Mouse (Mus musculus) liver, embryonic 14.5 days (tissue): ENCODE data around the gene Rhox2g. TPM values are rescaled to one million over a fixed set of nuclear protein-coding genes. Genes with fewer than 3 reads are reported as not detected.
"Not testable (repeated sequence)": the region's sequence is repeated elsewhere in the genome, so short reads cannot be mapped to it uniquely, and the experiment has no call there.

ENCODE experiments used
- ATAC-seq: fragments of 200-750 bp; cut with Nextera tagmentation; 2 replicates; pipeline ENCODE4 v1.8.0; 2017; ENCODE audit warnings: moderate number of reproducible peaks, mild to moderate bottlenecking, moderate library complexity; ENCODE audit not compliant: insufficient read depth
- DNase-seq, 3 experiments: peaks; one replicate each; pipeline ENCODE4 v3.0.0-alpha.2; 2012 to 2013; ENCODE audit warnings: low read depth in 3 of 3, low spot score in 3 of 3
- H3K27ac ChIP-seq: fragments of 300-500 bp; sonication (generic); 2 replicates; pipeline ENCODE4 v1.5.1; 2014; ENCODE audit warnings: moderate library complexity, mild to moderate bottlenecking, control low read depth, inconsistent platforms
- H3K27me3 ChIP-seq: fragments of 300-500 bp; sonication (generic); 2 replicates; pipeline ENCODE4 v1.6.1; 2014; ENCODE audit warnings: mild to moderate bottlenecking, low read length, moderate library complexity; ENCODE audit not compliant: control insufficient read depth, insufficient read depth
- H3K36me3 ChIP-seq: fragments of 300-500 bp; sonication (generic); replicated peaks from 2 replicates; pipeline ENCODE4 v1.6.1; 2014; ENCODE audit warnings: low read depth; ENCODE audit not compliant: control insufficient read depth, insufficient read depth
- H3K4me1 ChIP-seq, 2 experiments: fragments of 200-500 bp in 1 of 2; fragments of 300-500 bp in 1 of 2; sonication (generic) in 1 of 2; replicated peaks; 2 replicates each; pipeline ENCODE4 v1.6.1; 2012 to 2014; ENCODE audit warnings: antibody characterized with exemption in 1 of 2, inconsistent platforms in 1 of 2, low read length in 1 of 2; ENCODE audit not compliant: control insufficient read depth in 2 of 2, insufficient read depth in 2 of 2
- H3K4me2 ChIP-seq: fragments of 300-500 bp; sonication (generic); 2 replicates; pipeline ENCODE4 v1.6.1; 2014; ENCODE audit warnings: low read depth, mild to moderate bottlenecking, control low read depth, moderate library complexity
- H3K4me3 ChIP-seq, 2 experiments: fragments of 200-500 bp in 1 of 2; fragments of 300-500 bp in 1 of 2; sonication (generic) in 1 of 2; 2 replicates each; pipeline ENCODE4 v1.5.1; 2012 to 2014; ENCODE audit warnings: low read depth in 2 of 2, low read length in 2 of 2, mild to moderate bottlenecking in 2 of 2, control low read depth in 1 of 2, inconsistent platforms in 1 of 2, moderate library complexity in 1 of 2; ENCODE audit not compliant: insufficient read depth in 1 of 2
- H3K9ac ChIP-seq: fragments of 300-500 bp; sonication (generic); replicated peaks from 2 replicates; pipeline ENCODE4 v1.6.1; 2014; ENCODE audit warnings: mild to moderate bottlenecking, control low read depth, moderate library complexity
- H3K9me3 ChIP-seq: fragments of 300-500 bp; sonication (generic); 2 replicates; pipeline ENCODE4 v1.6.1; 2016; ENCODE audit warnings: low read length, mixed read lengths; ENCODE audit not compliant: control insufficient read depth
- CTCF ChIP-seq: IDR thresholded peaks from 2 replicates; pipeline ENCODE4 v1.5.1; 2016; ENCODE audit warnings: antibody characterized with exemption, low read depth, control low read depth
- EP300 ChIP-seq: IDR thresholded peaks from 2 replicates; pipeline ENCODE4 v1.6.1; 2016; ENCODE audit warnings: antibody characterized with exemption, low read depth
- WGBS: fragments of 180-500 bp; shearing (Covaris S2); extraction: QIAGEN DNeasy Blood & Tissue Kit; methylation state at CpG from one replicate; pipeline ENCODE4 v1.1.7; 2014; ENCODE audit not compliant: insufficient replicate concordance; 5-methylcytosine and 5-hydroxymethylcytosine counted together
- polyA plus RNA-seq, 2 experiments: library from polyadenylated mRNA; depleted of rRNA in 1 of 2; stranded (reverse) in 1 of 2; unstranded in 1 of 2; fragments of >200 nt; fragmentation: Nextera tagmentation in 1 of 2; extraction: Ambion mirVana in 1 of 2; gene quantifications; 2 replicates each; pipeline versions ENCODE4 v1.2.1 to v1.2.3; 2012 to 2014

Gene Rhox2g
- not detected in 2 replicates for polyA plus RNA-seq (2012; rRNA removed)
- not detected in 2 replicates for polyA plus RNA-seq (2014; fragmentation: Nextera tagmentation; extraction: Ambion mirVana)

DNA sequence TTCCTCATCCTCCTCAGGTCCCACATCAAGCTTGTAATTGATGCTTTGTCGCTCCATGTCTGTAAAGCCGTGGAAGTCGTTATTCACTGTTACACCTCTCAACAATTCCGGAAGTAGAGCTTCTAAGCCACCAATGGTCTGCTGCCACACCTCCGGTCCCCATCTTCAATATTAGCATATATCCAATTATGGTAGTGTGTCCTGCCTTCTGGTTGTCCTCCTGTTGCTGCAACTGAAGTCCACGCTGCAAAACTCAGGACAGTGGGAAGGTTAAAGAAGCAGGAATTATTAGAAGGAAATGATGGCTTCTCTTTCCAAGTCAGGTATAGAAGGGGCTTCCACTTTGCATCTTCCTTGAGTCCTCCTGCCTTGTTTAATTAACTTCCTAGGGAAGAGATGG lies at the start of gene Rhox2g:
Gene Rhox2g, minus strand, starts transcription at position 101 of the 400 bp plus-strand sequence.
- not testable (repeated sequence) for H3K27ac ChIP-seq
- 68% methylated on average over 6 of the region's 6 CpGs for WGBS

DNA sequence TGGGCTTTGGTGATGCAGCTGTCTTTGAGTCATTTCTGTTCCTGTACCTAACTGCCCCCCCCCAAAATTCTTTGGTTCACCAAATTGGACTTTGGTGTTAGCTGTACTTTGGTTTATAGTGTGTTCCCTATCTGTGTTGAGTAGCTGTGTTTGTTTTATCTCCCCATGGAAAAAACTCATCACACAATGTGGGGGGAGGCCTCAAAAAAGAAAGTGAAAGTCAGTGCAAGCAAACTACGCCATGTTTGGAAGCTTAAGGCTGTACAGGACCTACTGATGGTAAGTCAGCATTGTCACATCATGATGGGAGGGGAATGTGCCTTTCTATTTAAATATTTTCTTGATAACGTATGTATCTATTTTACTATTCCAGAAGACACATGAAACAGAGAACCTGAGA lies 49.0 kb upstream of the Rhox2g start:
- Histone ChIP-seq H3K9me3 (no peaks in the 10 kb centered on the region), H3K27me3 (no peaks in the 10 kb centered on the region), H3K4me2 (no peak overlapping the region), H3K4me3 (no peak overlapping the region), H3K9ac (no peak overlapping the region), H3K27ac (no peak overlapping the region), H3K4me1 (no peaks in the 10 kb centered on the region), H3K36me3 (no peaks in the 10 kb centered on the region)
- 42% methylated on average over 2 of the region's 2 CpGs for WGBS
- ATAC-seq (no peak), DNase-seq (no peak)
- TF ChIP-seq CTCF (no peak), EP300 (no peak)

More for the DNA sequence above, at the start of gene Rhox2g:
- not testable (repeated sequence) for H3K9ac ChIP-seq, H3K36me3 ChIP-seq, H3K4me1 ChIP-seq, ATAC-seq, H3K27me3 ChIP-seq, H3K4me2 ChIP-seq, H3K9me3 ChIP-seq, DNase-seq, H3K4me3 ChIP-seq

DNA sequence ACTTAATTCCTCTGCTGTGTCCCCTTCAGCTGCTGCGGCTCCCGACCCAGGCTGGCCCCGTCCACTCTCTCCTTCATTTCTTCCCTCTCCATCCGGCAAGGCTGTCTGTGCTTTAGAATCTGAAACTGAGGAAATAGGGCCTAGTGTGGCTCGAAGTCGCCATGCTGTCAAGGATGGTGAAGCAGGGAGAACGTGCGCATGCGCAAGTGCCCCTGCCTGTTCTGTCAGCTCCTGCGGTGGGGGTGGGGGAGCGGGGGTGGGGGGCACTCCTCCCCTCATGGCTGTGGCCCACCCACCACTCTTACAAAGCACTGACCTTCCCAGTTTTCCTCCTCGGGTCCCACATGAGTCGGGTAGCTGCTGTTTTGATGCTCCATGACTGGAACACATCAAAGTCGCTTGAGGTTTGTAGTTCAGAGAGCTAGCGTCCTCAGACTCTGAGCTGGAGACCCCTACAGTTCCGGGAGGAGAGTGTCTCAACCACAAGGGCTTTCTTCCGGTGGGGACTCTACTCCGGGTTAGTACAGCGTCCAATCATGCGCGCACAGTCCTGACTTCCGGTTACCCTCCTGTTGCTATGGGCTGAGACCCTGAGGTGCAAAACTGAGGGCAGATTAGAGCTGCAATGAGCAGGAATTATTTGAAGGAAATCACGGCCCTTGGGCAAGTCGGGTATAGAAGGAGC lies 39.9 kb upstream of the Rhox2g start:
- H3K36me3 ChIP-seq: no peaks in the 10 kb centered on the region
- H3K27me3 ChIP-seq: no peaks in the 10 kb centered on the region
- ATAC-seq (no peak), DNase-seq (no peak)
- WGBS: 75% methylated on average over 23 of the region's 24 CpGs
- no peaks in the 10 kb centered on the region for H3K4me1 ChIP-seq
- no peak overlapping the region for H3K4me2 ChIP-seq
- H3K9me3 ChIP-seq: no peaks in the 10 kb centered on the region
- TF ChIP-seq EP300: no peak
- no peak for TF ChIP-seq CTCF
- H3K27ac ChIP-seq: no peak overlapping the region
- no peak overlapping the region for H3K9ac ChIP-seq
- H3K4me3 ChIP-seq: no peak overlapping the region

DNA sequence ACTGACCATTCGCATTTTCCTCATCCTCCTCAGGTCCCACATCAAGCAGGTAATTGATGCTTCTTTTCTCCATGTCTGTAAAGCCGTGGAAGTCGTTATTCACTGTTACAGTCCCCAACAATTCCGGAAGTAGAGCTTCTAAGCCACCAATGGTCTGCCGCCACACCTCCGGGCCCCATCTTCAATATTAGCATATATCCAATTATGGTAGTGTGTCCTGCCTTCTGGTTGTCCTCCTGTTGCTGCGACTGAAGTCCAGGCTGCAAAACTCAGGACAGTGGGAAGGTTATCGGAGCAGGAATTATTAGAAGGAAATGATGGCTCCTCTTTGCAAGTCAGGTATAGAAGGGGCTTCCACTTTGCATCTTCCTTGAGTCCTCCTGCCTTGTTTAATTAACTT lies 29.9 kb upstream of the Rhox2g start, which contains the start of gene Rhox2h:
Gene Rhox2h, minus strand, starts transcription at position 101 of the 400 bp plus-strand sequence.
- H3K36me3 ChIP-seq, H3K27ac ChIP-seq, ATAC-seq, H3K4me2 ChIP-seq, H3K4me1 ChIP-seq, H3K4me3 ChIP-seq, H3K27me3 ChIP-seq, H3K9me3 ChIP-seq, H3K9ac ChIP-seq, DNase-seq: not testable (repeated sequence)
- WGBS: 67% methylated on average over 8 of the region's 8 CpGs

DNA sequence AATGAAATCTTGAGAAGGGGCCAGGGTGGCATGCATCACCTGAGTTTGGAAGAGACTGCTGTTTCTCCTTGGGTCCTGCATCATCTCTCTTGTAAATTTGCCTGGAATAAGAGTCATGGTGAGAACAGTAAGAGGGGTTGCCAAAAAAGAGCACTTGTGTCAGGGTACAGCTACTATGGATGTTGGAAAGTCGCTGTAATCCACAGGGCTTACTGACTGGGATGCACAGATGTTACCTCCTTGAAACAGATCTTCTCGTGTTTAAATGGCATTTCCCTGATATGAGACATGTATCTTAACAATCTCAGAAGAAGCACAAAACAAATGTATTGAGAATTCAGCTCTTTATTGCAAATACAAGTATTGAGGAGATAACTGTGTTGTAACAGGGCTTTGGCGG lies 25.4 kb upstream of the Rhox2g start, which contains the start of gene Rhox3h:
Gene Rhox3h, minus strand, starts transcription at position 101 of the 400 bp plus-strand sequence.
- H3K4me3 ChIP-seq, H3K27ac ChIP-seq, H3K27me3 ChIP-seq, H3K4me2 ChIP-seq, H3K9ac ChIP-seq, H3K9me3 ChIP-seq, H3K4me1 ChIP-seq, DNase-seq, ATAC-seq, H3K36me3 ChIP-seq: not testable (repeated sequence)
- 40% methylated on average over 1 of the region's 3 CpGs for WGBS

DNA sequence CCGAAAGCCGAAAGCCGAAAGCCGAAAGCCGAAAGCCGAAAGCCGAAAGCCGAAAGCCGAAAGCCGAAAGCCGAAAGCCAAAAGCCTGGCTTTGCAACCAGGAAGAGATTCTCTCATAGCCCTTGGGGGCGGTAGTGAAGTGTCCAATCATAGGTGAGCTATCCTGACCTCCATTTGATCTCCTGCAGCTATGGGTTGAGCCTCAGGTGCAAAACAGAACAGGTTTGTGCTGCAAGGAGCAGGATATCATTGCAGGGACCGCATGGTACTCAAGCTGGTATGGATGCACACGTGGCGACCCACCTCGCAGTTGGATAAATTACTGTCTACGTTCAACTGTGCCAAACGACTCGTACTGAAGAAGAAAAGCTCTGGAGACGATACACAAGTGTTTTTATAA lies 8.0 kb upstream of the Rhox2g start, which contains the start of gene Rhox4g:
Gene Rhox4g, minus strand, starts transcription at position 101 of the 400 bp plus-strand sequence.
- H3K4me2 ChIP-seq, H3K9ac ChIP-seq, H3K4me3 ChIP-seq, H3K36me3 ChIP-seq, ATAC-seq, DNase-seq, H3K27ac ChIP-seq, H3K4me1 ChIP-seq, H3K27me3 ChIP-seq, H3K9me3 ChIP-seq: not testable (repeated sequence)
- 80% methylated on average over 16 of the region's 20 CpGs for WGBS

DNA sequence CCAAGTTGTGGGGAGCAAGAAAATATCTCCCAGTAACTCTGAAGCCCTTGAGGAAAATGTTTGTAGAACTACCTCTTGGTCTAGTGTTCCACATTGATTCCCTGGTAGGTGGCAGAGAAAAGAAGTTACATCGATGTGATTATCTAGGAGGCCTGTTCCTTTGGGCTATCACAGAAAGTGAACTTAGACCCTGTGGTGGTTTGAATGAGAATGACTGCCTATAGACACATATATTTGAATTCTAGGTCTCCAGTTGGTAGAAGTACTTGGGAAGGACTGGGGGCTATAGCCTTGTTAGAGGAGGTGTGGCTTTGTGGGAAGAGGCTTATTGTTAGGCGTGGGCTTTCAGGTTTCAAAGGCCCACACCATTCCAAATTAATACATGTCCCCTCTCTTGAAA lies 14.8 kb downstream of the Rhox2g start, which contains the start of gene Rhox3g:
Gene Rhox3g, minus strand, starts transcription at position 101 of the 400 bp plus-strand sequence.
- H3K4me2 ChIP-seq, H3K27me3 ChIP-seq, H3K4me3 ChIP-seq, H3K36me3 ChIP-seq, H3K27ac ChIP-seq, H3K9ac ChIP-seq, H3K9me3 ChIP-seq, DNase-seq, H3K4me1 ChIP-seq, ATAC-seq: not testable (repeated sequence)
- WGBS: 67% methylated on average over 2 of the region's 2 CpGs

DNA sequence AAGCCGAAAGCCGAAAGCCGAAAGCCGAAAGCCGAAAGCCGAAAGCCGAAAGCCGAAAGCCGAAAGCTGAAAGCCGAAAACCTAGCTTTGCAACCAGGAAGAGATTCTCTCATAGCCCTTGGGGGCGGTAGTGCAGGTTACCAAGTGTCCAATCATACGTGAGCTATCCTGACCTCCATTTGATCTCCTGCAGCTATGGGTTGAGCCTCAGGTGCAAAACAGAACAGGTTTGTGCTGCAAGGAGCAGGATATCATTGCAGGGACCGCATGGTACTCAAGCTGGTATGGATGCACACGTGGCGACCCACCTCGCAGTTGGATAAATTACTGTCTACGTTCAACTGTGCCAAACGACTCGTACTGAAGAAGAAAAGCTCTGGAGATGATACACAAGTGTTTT lies 35.7 kb downstream of the Rhox2g start, which contains the start of gene Rhox4f:
Gene Rhox4f, minus strand, starts transcription at position 101 of the 400 bp plus-strand sequence.
- ATAC-seq, H3K9me3 ChIP-seq, H3K27me3 ChIP-seq, H3K27ac ChIP-seq, DNase-seq, H3K36me3 ChIP-seq, H3K9ac ChIP-seq, H3K4me3 ChIP-seq, H3K4me2 ChIP-seq, H3K4me1 ChIP-seq: not testable (repeated sequence)
- WGBS: 79% methylated on average over 13 of the region's 19 CpGs
